Mouse (Mus musculus): ENCODE measurements around the gene Whrn.

DNA sequence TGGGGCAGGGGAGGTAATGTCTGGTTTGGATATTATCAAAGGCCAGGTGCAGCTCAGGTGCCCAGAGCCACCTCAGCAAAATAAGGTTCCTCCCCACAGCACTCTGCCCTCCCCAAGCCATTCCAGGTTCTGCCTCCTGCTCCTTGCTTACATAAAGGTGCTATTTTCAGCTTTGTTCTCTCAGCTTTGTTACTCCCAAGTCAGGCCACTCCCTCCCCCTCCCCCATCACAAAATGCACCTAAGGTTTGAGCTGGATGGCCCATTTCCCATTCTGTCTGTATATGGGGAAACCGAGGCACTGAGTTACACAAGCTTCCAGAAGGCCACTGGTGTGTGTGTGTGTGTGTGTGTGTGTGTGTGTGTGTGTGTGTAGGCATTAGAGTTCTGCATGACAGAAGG, 72.6 kb downstream of the Whrn start:
- TF ChIP-seq CTCF (IDR thresholded peaks at IDR 0.05) (no peak), EP300 (IDR thresholded peaks at IDR 0.05) (no peak)

Data from lung, postnatal 0 days (tissue).